Mouse (Mus musculus) megakaryocyte, embryonic 14.5 days (primary cell): Measurements from ENCODE around the gene Gna12. TPM values are rescaled to one million over a fixed set of nuclear protein-coding genes. Genes with fewer than 3 reads are reported as not detected.

Source experiments
- H3K27me3 ChIP-seq: replicated peaks from 2 replicates; pipeline ENCODE3; 2012; ENCODE audit warnings: inconsistent platforms
- H3K36me3 ChIP-seq: replicated peaks from 2 replicates; pipeline ENCODE3; 2012; ENCODE audit warnings: low read length, inconsistent platforms, mixed read lengths
- H3K4me1 ChIP-seq: 2 replicates; pipeline ENCODE4 v1.6.1; 2012; ENCODE audit warnings: inconsistent platforms
- H3K4me3 ChIP-seq: replicated peaks from 2 replicates; pipeline ENCODE3; 2012; ENCODE audit warnings: moderate library complexity, mild to moderate bottlenecking, inconsistent platforms
- H3K9me3 ChIP-seq: 2 replicates; pipeline ENCODE4 v1.6.1; 2012; ENCODE audit warnings: inconsistent platforms
- FLI1 ChIP-seq: IDR thresholded peaks from 2 replicates; pipeline ENCODE4 v1.6.1; 2012; ENCODE audit warnings: low read length, inconsistent platforms, mixed read lengths
- GATA1 ChIP-seq: IDR thresholded peaks from 3 replicates; pipeline ENCODE4 v1.6.1; 2012; ENCODE audit warnings: mixed read lengths, low read length, inconsistent platforms, borderline replicate concordance
- polyA plus RNA-seq: library from polyadenylated mRNA; stranded (reverse); fragments of >175 nt; gene quantifications from 2 replicates; pipeline ENCODE4 v1.2.3, GENCODE M21; 2012; ENCODE audit warnings: low replicate concordance; ENCODE audit not compliant: insufficient read depth

The Gna12 gene
- polyA plus RNA-seq, 1 experiment, result 62.1 TPM

GRCm38 (mm10) chr5:140750925-140751324 is 79.3 kb downstream of the Gna12 start:
- peaks cover 49% of the 10 kb centered on the region for H3K4me1 ChIP-seq
- peaks cover 12% of the 10 kb centered on the region for H3K9me3 ChIP-seq
- H3K4me3 ChIP-seq, result no peak overlapping the region
- TF ChIP-seq GATA1 (no peak), FLI1 (no peak)
- H3K36me3 ChIP-seq, result peaks cover 22% of the 10 kb centered on the region
- H3K27me3 ChIP-seq, result peaks cover 2% of the 10 kb centered on the region

- peaks cover 12% of the 10 kb centered on the region for H3K9me3 ChIP-seq
- peaks cover 49% of the 10 kb centered on the region for H3K4me1 ChIP-seq
- peaks cover 14% of the 10 kb centered on the region for H3K36me3 ChIP-seq
- H3K27me3 ChIP-seq, result peaks cover 4% of the 10 kb centered on the region
- peak overlapping the region; percentile 90 for H3K4me3 ChIP-seq
- TF ChIP-seq FLI1 (no peak), GATA1 (no peak)
Measured at GRCm38 (mm10) chr5:140749062-140749875, 81.0 kb downstream of the Gna12 start.

DNA sequence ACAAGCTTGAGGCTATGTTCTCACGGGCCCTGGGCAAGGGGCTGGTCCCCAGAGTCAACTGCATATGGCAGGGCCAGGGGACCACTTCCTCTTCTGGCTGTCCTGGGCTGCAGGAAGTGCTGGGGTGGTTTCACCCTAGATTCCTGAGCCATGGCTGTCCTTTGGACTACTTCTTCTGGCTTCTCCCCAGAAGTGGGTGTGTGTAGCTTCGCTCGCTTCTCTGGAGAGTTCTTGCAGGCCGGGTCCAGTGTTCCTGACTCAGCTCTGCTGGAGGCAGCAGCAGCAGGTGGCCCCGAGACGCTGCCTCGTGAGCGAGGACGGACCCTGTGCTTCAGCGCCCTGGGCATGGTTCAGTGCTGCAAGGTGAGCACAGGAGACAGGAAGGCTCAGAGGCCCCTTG is 81.8 kb downstream of the Gna12 start:
- Histone ChIP-seq H3K9me3 (peaks cover 12% of the 10 kb centered on the region), H3K4me3 (no peak overlapping the region), H3K4me1 (peaks cover 54% of the 10 kb centered on the region), H3K27me3 (peaks cover 10% of the 10 kb centered on the region), H3K36me3 (peaks cover 14% of the 10 kb centered on the region)
- TF ChIP-seq FLI1 (no peak), GATA1 (no peak)

- Histone ChIP-seq H3K27me3 (peaks cover 22% of the 10 kb centered on the region), H3K36me3 (no peaks in the 10 kb centered on the region)
- TF ChIP-seq FLI1, result no peak
- no peak for TF ChIP-seq GATA1
Measured at GRCm38 (mm10) chr5:140743706-140744131, 86.5 kb downstream of the Gna12 start.

DNA sequence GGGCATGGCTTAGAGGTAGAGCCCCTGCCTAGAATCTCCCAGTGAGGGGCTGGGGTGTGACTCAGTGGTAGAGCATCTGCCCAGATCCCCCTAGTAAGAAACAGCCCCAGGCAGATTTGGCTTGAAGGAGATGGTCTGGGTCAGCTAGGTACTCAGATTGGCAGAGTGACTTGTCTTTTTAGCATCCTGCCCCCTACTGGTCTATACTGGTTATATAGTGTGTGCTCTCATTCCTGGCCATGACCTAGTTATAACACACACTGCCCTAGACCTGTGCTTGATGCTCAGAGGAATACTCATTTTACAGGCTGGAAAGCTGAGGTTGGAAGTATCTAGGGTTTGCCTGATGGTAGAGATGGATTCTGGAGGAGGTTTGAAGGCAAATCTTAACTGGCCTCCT is 88.4 kb downstream of the Gna12 start:
- Histone ChIP-seq H3K9me3 (no peaks in the 10 kb centered on the region), H3K27me3 (peaks cover 29% of the 10 kb centered on the region), H3K36me3 (no peaks in the 10 kb centered on the region), H3K4me3 (no peak overlapping the region), H3K4me1 (peaks cover 35% of the 10 kb centered on the region)
- TF ChIP-seq FLI1 (no peak), GATA1 (no peak)

More at GRCm38 (mm10) chr5:140743706-140744131, 86.5 kb downstream of the Gna12 start:
- H3K4me3 ChIP-seq, result no peak overlapping the region
- H3K9me3 ChIP-seq, result no peaks in the 10 kb centered on the region
- H3K4me1 ChIP-seq, result peaks cover 32% of the 10 kb centered on the region

DNA sequence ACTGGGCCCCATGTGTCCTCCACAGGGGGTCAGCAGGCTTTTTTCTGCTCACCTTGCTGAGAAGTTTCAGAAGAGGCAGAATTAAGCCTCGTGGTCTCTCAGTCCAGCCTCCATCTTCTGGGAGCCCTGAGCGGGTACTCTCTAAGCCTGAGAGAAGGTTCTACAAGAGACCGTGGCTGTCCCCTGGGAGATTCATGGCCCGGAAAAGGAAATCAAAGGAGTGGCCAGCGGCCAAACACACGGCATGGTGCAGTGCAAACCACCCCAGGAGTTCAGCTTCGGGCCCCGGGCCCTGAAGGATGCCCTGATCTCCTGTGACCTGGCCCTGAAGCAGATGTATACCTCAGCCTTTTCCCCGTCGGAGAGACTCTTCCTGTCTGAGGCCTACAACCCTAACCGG is 89.2 kb downstream of the Gna12 start:
- Histone ChIP-seq H3K4me3 (no peak overlapping the region), H3K9me3 (no peaks in the 10 kb centered on the region), H3K4me1 (peaks cover 37% of the 10 kb centered on the region), H3K27me3 (peaks cover 34% of the 10 kb centered on the region), H3K36me3 (no peaks in the 10 kb centered on the region)
- TF ChIP-seq FLI1 (no peak), GATA1 (no peak)

- H3K4me3 ChIP-seq, result peak overlapping the region; percentile 44
- no peaks in the 10 kb centered on the region for H3K36me3 ChIP-seq
- peaks cover 49% of the 10 kb centered on the region for H3K4me1 ChIP-seq
- peaks cover 44% of the 10 kb centered on the region for H3K27me3 ChIP-seq
- TF ChIP-seq GATA1 (no peak), FLI1 (no peak)
- no peaks in the 10 kb centered on the region for H3K9me3 ChIP-seq
Measured at GRCm38 (mm10) chr5:140739813-140740212, 90.4 kb downstream of the Gna12 start.

- Histone ChIP-seq H3K4me1 (peaks cover 61% of the 10 kb centered on the region), H3K36me3 (no peaks in the 10 kb centered on the region), H3K9me3 (0 out of 2 replicates have a peak, but pooled peaks cover 3% of the 10 kb centered on the region), H3K4me3 (peak overlapping the region; percentile 90), H3K27me3 (peaks cover 41% of the 10 kb centered on the region)
- no peak for TF ChIP-seq GATA1
- no peak for TF ChIP-seq FLI1
Measured at GRCm38 (mm10) chr5:140736166-140736565, 94.1 kb downstream of the Gna12 start.

DNA sequence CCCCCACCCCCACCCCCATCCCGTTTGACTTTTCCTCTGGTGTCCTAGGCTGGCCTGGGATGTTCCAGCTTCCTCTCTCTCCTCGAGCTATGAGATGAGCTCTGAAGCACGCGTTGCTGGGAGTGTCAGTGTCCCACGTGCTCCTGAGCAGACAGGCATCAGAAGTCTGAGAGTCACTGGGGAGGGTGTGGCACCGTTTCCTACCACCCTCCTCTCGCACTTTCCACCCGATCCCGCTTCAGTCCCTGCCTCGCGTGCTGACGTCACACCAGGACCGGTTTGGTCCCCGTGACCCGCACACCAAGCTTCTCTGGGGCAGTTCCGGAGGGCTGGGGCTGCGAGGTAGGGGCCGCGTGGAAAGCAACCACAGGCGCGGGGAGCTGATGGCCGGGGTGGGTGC is 94.9 kb downstream of the Gna12 start:
- Histone ChIP-seq H3K4me3 (peak overlapping the region; percentile 90), H3K27me3 (peaks cover 41% of the 10 kb centered on the region)

DNA sequence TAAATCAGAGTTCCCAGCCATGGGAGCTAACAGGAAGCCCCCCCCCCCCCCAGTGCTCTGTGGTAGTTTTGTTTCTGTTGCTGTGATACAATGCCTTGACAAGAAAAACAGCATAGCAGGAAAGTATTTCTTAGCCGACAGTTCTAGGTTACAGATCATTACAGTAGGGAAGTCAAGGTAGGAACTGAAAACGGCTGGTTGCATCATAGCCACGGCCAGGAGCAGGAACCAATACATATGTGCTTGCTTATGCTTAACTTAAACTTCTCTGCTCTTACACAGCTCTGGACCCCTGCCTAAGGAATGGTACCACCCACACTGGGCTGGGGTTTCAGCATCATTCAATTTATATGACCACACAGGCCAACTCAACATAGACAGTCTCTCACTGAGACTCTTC is 96.9 kb downstream of the Gna12 start:
- Histone ChIP-seq H3K4me1 (peaks cover 65% of the 10 kb centered on the region), H3K9me3 (0 out of 2 replicates have a peak, but pooled peaks cover 3% of the 10 kb centered on the region), H3K36me3 (no peaks in the 10 kb centered on the region), H3K4me3 (no peak overlapping the region), H3K27me3 (peaks cover 34% of the 10 kb centered on the region)
- TF ChIP-seq FLI1, result no peak
- no peak for TF ChIP-seq GATA1

More for the DNA sequence above, 94.9 kb downstream of the Gna12 start:
- Histone ChIP-seq H3K36me3 (no peaks in the 10 kb centered on the region), H3K9me3 (0 out of 2 replicates have a peak, but pooled peaks cover 3% of the 10 kb centered on the region), H3K4me1 (peaks cover 67% of the 10 kb centered on the region)
- no peak for TF ChIP-seq FLI1
- no peak for TF ChIP-seq GATA1
